Mouse (Mus musculus) mouse embryonic stem cell (cell line): ENCODE measurements at regions not wholly inside any gene's neighbourhood (a gene's known extent, or its start where the extent isn't known, plus 50 kb on each side); places are given as distances from the start of the nearest gene placed in this dataset.

Experiments
- in situ Hi-C, 2 experiments: fragments of 300-500 bp; cut with MboI; formaldehyde crosslinking; loops; 1 replicate in 1 of 2; 3 replicates in 1 of 2; pipeline ENCODE4 v1.14.3; 2019 to 2020; ENCODE audit warnings: low sequenced_read_pairs in 2 of 2, low pct_unique_long_range_greater_than_20kb in 1 of 2, mixed read lengths in 1 of 2; ENCODE audit not compliant: unreplicated experiment in 1 of 2

DNA sequence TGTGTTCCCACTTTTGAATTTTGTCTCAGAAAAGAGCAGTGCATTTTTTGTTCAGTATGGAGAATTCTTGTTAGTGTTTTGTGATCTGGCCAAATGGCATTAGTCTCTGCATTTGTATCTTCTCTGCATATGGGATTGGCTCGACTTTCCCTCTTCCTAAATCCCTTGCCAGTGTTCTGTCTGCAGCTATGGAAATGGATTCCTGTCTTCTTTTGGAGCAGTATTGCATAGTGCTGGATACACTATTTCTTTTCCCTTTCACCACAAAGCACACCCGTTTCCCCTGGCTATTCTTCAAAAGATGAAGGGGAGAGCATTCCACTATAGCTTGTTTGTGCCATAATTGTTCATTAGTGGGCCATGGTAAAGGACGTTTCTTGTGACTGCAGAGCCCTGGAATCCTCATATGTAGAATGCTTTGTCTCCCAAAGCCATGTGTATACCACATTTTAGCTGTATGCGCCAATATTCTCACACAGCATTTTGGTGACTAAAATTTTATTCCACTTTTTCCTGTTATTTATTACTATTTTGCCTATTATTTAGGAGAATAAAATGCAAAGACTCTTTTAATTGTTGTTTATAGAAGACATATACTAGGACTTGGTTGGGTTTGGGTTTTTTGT, 197.8 kb downstream of the Hs3st1 start:
- in situ Hi-C loops: no loop called here

DNA sequence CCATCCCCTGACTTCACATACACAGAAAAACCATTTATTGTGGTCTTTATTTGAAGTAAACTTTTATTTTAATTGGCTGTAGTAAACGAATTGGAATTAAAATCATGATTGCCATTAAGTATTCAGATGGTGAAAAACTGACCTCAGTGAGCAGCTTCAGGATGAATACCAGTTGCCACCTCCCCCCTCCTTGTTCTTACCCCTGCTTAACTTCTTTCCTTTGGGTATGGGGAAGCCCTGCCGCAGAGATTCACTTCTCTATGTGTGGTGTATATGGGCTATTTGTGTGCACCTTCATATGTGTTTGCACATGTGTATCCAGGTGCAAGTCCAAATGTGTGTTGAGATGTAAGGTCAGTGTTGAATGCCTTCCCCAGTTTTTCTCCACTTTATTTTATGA, 218.2 kb downstream of the Hs3st1 start:
- in situ Hi-C loops: no loop called here

- in situ Hi-C loops: no loop called here
These were observed 218.9 kb downstream of the Hs3st1 start for GRCm38 (mm10) chr5:39536351-39536750.

DNA sequence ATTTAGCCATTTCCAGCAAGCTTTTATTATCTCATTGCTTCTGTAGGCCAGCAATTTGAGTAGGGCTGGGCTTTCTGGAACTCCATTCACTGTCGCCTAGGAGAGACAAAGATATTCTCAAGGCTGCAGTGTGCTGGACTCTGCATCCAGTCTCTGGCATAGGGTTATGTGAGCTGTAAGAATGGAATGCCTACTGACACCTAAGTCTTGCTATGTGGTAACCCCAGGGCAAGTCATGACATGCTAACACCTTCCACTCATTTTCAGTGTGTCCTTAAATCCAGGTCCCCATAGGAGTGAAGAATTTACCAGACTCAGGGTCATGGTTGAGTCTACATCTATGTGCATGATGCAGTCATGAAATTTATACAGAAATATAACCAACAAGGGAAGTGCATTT, 245.0 kb downstream of the Hs3st1 start:
- in situ Hi-C loops: no loop called here

DNA sequence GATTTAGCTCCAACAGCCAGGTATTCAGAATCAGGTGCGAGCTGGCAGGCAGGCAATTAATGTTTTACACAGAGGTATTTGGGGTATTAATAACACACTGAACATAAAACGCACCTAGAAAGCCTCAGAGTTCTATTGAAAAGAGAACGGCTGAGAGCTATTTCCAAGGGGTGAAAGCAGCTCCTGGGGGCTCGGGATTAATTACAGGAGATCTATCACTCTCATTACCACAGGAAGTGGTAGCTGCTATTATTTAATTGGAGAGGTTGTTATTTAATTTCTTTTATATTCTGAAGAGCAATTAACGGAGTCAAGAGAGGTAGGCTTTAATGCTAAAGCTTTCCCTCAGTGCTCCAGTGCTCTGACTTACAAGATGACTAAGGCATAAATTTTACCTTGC, 272.5 kb downstream of the Hs3st1 start:
- in situ Hi-C loops: no loop called here

DNA sequence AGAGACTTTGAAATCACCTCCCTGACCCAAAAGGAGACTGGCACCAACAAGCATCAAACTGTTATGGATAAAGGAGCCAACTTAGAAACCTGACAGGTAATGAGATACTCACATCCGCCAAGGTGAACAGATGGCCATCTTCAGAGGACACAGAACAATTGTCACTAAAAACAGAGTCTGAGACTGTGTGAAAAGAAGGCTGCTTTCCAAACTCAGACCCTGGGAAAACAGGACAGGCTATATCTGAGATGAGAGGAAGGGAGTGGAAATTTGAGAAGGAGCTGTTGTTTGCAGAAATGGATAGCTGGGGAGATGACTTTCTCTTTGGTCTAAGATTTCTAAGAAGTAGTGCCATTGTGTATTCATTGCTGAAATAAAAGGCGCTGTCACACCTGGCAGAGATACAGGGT, 297.2 kb downstream of the Hs3st1 start:
- in situ Hi-C loops: no loop called here

GRCm38 (mm10) chr5:39453706-39454105, 301.6 kb downstream of the Hs3st1 start:
- in situ Hi-C loops: no loop called here

- in situ Hi-C loops: no loop called here
These were observed 314.5 kb downstream of the Hs3st1 start for GRCm38 (mm10) chr5:39440817-39441216.

DNA sequence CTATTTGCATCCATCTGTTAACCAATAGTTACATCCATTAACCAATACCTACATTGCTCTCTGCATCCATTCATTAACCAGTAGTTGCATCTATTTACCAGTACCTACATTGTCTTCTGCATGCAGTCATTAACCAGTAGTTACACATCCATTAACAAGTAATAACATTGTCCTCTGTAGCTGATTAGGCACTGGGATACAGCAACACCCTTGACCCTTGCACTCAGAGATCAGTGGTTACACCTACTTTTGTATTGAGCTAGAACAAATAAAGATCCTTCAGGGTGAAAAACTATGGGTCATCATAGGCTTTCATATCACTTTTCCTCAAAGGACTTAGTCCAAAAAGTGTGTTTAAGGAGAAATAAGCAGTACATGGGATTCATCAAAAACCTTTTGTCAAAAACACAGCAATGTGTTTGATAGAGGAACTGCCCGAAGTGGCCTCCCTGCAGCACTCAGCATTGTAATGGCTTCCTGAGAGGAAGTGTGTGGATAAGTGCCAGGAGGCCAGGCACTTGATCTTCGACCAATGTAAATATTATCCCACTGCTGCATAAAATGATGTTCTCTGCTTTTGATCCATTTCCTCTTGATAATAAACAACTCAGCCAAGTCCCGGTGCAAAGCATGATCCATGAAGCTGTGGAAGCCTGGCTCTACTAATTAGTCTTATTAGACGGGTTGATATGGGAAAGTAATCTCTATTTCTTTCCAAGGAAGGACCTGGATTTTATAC, 317.6 kb downstream of the Hs3st1 start:
- in situ Hi-C loops: no loop called here

GRCm38 (mm10) chr5:39426053-39426452, 329.2 kb downstream of the Hs3st1 start:
- in situ Hi-C loops: no loop called here

DNA sequence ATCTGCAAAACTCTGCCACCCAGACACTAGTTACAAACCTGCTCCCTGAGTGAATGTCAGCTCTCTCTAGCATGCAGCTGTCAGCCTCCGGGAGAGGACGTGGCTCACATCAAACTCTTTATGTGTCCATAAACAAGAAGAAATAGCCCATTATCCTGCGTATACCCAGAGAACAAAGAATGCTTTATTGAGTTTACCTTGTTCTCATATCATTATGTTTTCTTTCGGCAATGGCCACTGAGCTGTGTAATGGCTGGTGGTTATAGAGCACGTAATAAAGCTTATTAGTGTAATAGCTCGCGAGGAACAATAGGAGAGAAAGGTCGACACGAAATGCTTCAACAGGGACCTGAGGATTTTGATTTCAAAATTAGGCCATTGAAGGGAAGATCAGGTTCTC, 331.6 kb downstream of the Hs3st1 start:
- in situ Hi-C loops: no loop called here

GRCm38 (mm10) chr5:39418795-39419194, 336.5 kb downstream of the Hs3st1 start:
- in situ Hi-C loops: no loop called here

- in situ Hi-C loops: no loop called here
These were observed 337.5 kb downstream of the Hs3st1 start for GRCm38 (mm10) chr5:39417845-39418154.

GRCm38 (mm10) chr5:39417121-39417844, 338.0 kb downstream of the Hs3st1 start:
- in situ Hi-C loops: no loop called here

DNA sequence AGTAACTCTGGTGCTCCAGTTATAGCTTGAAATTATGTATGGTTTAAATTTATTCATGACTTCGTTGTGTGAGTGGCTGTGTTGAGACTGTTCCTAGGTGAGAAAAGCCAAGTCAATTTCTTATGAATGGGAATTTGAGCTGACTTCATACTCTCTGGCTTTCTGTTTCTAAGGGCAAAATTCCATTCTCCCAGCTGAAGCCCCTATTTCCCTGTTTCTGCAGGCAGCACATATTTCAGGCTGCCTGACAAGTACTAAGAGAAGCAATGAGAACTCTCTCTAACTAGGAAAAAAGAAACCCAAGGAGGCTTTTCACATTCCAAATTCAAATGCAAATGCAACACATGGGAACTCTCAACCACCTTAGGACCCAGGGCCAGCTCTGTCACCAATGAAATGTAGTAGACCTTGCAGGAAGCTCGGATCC, 338.7 kb downstream of the Hs3st1 start:
- in situ Hi-C loops: no loop called here

GRCm38 (mm10) chr5:39412756-39413155, 342.5 kb downstream of the Hs3st1 start:
- in situ Hi-C loops: no loop called here

DNA sequence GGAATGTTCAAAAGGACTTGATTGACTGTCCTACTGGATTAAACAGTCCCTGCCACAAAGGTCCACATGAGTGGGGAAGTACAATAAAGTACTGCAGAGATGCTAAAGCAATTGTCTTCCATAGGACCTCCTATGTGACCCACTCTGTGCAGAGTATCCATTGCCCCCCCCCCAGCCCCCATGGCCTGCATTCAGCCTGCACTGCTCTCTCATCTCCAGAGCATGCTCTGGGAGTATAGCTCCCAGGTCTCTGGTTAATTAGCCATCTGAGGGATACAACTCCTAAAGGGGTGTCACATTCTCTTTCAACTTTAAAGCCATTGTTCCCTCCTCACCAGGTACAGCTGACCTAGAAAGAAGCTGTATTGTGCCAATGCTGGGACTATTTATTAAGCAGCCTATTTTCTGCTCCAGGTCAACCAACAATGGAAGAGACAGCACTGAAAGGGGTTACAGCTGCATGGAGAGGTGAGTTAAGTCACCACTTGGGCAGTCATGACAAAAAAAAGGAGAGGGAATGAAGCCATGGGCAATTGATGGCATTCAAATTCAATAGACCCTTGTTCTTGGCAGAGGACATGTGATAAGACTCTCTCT, 364.8 kb downstream of the Hs3st1 start:
- in situ Hi-C loops: no loop called here

GRCm38 (mm10) chr5:39384410-39384809, 370.9 kb downstream of the Hs3st1 start:
- in situ Hi-C loops: no loop called here

DNA sequence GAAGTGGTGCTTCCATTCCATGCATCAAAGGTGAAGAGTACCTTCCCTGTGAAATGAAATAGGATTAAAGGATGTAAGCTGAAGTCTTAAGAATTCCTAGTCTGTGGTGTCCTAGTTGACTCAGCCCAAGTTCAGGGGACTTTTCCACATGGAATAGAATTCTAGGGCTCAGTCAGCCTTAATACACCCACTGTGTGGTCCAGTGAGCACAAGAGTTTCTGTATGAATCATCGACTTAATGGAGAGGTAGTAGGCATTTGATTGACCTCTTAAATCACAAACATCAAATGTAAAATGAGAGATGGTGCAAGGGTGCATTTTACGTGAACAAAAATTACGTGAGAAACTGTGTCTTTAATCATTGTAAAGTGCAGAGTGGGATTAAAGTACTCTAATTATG, 381.1 kb downstream of the Hs3st1 start:
- in situ Hi-C loops: no loop called here
